9 mouse cellular contexts compared by ENCODE assay signal in the genomic region with DNA sequence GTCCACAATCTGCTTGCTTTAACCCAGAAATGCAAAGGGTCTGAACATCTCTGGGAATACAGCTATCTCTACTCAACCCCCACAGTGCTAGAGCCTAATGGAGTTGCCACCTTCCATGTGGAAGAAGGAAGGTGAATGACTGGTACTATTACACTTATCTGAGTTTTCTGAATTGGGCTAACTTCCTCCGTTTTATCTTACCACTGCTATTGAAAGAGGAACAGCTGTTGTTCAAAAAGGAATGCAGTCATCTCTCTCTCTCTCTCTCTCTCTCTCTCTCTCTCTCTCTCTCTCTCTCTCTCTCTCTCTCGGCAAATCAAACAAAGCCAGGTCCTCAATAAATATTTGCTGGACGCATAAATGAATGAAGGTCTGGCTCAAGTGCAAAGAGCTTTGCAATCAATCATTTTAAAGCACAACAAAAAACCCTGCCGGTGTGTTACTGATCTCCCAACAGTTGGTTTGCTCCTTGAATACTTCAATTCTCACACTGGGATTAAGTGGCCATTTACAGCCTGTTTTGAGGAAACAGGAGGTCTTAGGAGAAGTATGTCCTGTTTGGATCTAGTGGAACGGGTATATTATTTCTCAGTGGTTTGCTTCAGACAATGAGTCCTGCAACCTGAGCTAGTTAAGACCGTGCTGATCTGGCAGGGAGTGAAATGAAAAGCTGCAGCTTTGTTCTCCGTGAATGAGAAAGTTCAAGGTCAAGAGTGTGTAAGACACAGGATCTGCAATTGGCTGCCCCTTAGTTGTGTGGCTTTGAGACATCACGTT. TPM values are rescaled to one million over a fixed set of nuclear protein-coding genes. Genes with fewer than 3 reads are reported as not detected.
A peak's percentile ranks its signal among the peaks of the same experiment; 100 is the strongest.
DNase-seq lines count a peak whose midpoint lies in the region; ATAC-seq and TF ChIP-seq lines count a peak whose summit lies in the region.
"Had no signal": no experiment of that assay in that cellular context is flagged by ENCODE, and none has a peak within 500 bp of the region (broad histone marks: within the 10 kb centered on the region; RNA-seq: fewer than 3 reads in every experiment).

No protein-coding gene starts in this region.

- TF ChIP-seq POLR2A in lung, adult 2 months (IDR thresholded peaks at IDR 0.05; ENCODE audit: borderline replicate concordance, extremely low read depth, low read depth, low read length) = no peak

- H3K36me3 ChIP-seq in heart, embryonic 12.5 days = no peaks in the 10 kb centered on the region
- H3K36me3 ChIP-seq in lung, embryonic 15.5 days = no peaks in the 10 kb centered on the region
- H3K36me3 ChIP-seq in embryonic facial prominence, embryonic 15.5 days = no peaks in the 10 kb centered on the region
- H3K36me3 ChIP-seq in liver, postnatal 0 days (replicated peaks; ENCODE audit: insufficient read depth, low read length) = no peaks in the 10 kb centered on the region

- ATAC-seq in heart, embryonic 12.5 days (ENCODE audit: insufficient number of reproducible peaks, low FRiP score) = no peak
- no peak for ATAC-seq in lung, embryonic 15.5 days (ENCODE audit: borderline replicate concordance, extremely low read depth, low FRiP score, low TSS enrichment)
- no peak for ATAC-seq in embryonic facial prominence, embryonic 15.5 days (ENCODE audit: insufficient number of reproducible peaks, low FRiP score, low TSS enrichment, low read depth)
- ATAC-seq in liver, postnatal 0 days = no peak

- no peak for TF ChIP-seq EP300 in liver, postnatal 0 days (IDR thresholded peaks at IDR 0.05; ENCODE audit: low read depth)

- no peak overlapping the region for H3K4me3 ChIP-seq in heart, embryonic 12.5 days
- no peak overlapping the region for H3K4me3 ChIP-seq in lung, embryonic 15.5 days
- no peak overlapping the region for H3K4me3 ChIP-seq in lung, adult 2 months (replicated peaks; ENCODE audit: extremely low read depth, low read depth, low read length)
- H3K4me3 ChIP-seq in embryonic facial prominence, embryonic 15.5 days (replicated peaks) = no peak overlapping the region
- no peak overlapping the region for H3K4me3 ChIP-seq in liver, postnatal 0 days (ENCODE audit: low read depth, low read length)

- H3K4me2 ChIP-seq in heart, embryonic 12.5 days = no peak overlapping the region; the same call in 1 of the 2 replicates
- H3K4me2 ChIP-seq in lung, embryonic 15.5 days = peak overlapping the region; percentile 6; the same call in 1 of the 2 replicates
- H3K4me2 ChIP-seq in embryonic facial prominence, embryonic 15.5 days (replicated peaks) = no peak overlapping the region
- H3K4me2 ChIP-seq in liver, postnatal 0 days (ENCODE audit: low read depth, low read length) = 0 out of 2 replicates have a peak overlapping the region, but pooled peaks have one; percentile 15

- no peaks in the 10 kb centered on the region for H3K9me3 ChIP-seq in heart, embryonic 12.5 days (replicated peaks)
- no peaks in the 10 kb centered on the region for H3K9me3 ChIP-seq in lung, embryonic 15.5 days
- H3K9me3 ChIP-seq in embryonic facial prominence, embryonic 15.5 days (replicated peaks) = no peaks in the 10 kb centered on the region
- H3K9me3 ChIP-seq in liver, postnatal 0 days (ENCODE audit: low read length) = no peaks in the 10 kb centered on the region

- H3K27me3 ChIP-seq in heart, embryonic 12.5 days (replicated peaks) = no peaks in the 10 kb centered on the region
- no peaks in the 10 kb centered on the region for H3K27me3 ChIP-seq in lung, embryonic 15.5 days
- no peaks in the 10 kb centered on the region for H3K27me3 ChIP-seq in embryonic facial prominence, embryonic 15.5 days
- H3K27me3 ChIP-seq in liver, postnatal 0 days (ENCODE audit: insufficient read depth, low read length) = no peaks in the 10 kb centered on the region

- H3K27ac ChIP-seq in heart, embryonic 12.5 days (ENCODE audit: poor library complexity, severe bottlenecking) = peak overlapping the region; percentile 34; the same call in 1 of the 2 replicates
- H3K27ac ChIP-seq in lung, embryonic 15.5 days = 0 out of 2 replicates have a peak overlapping the region, but pooled peaks have one; percentile 20
- H3K27ac ChIP-seq in embryonic facial prominence, embryonic 15.5 days (replicated peaks) = 0 out of 2 replicates have a peak overlapping the region, but pooled peaks have one; percentile 17
- no peak overlapping the region for H3K27ac ChIP-seq in liver, postnatal 0 days (ENCODE audit: low read depth)

- TF ChIP-seq CTCF in lung, adult 2 months (IDR thresholded peaks at IDR 0.05; ENCODE audit: insufficient read depth, low read length) = no peak
- no peak for TF ChIP-seq CTCF in liver, postnatal 0 days (IDR thresholded peaks at IDR 0.05; ENCODE audit: low read depth)

- H3K4me1 ChIP-seq in heart, embryonic 12.5 days (replicated peaks) = peaks cover 9% of the 10 kb centered on the region
- H3K4me1 ChIP-seq in lung, embryonic 15.5 days = peaks cover 7% of the 10 kb centered on the region
- H3K4me1 ChIP-seq in lung, adult 2 months (ENCODE audit: control insufficient read depth, insufficient read depth, low read length) = peaks cover 2% of the 10 kb centered on the region; the same call in 1 of the 2 replicates
- H3K4me1 ChIP-seq in embryonic facial prominence, embryonic 15.5 days = 0 out of 2 replicates have a peak, but pooled peaks cover under 1% of the 10 kb centered on the region
- H3K4me1 ChIP-seq in liver, postnatal 0 days (ENCODE audit: insufficient read depth) = peaks cover 8% of the 10 kb centered on the region

- 35% methylated on average over 8 of the region's 8 CpGs for WGBS in heart, embryonic 12.5 days
- 6% methylated on average over 8 of the region's 8 CpGs for WGBS in lung, embryonic 15.5 days
- WGBS in lung, adult 2 months = 12% methylated on average over 8 of the region's 8 CpGs
- WGBS in embryonic facial prominence, embryonic 15.5 days = 40% methylated on average over 8 of the region's 8 CpGs
- 18% methylated on average over 8 of the region's 8 CpGs for whole genome bisulfite sequencing in liver, postnatal 0 days (ENCODE audit: insufficient replicate concordance)

- DNase-seq in heart, adult 18-20 months = no peak
- DNase-seq in lung, adult 2 months = no peak
- DNase-seq in liver, postnatal 0 days = no peak
- DNase-seq in spleen, postnatal 36 days (ENCODE audit: low spot score in 2 of 2) = no peak
- DNase-seq in right cerebral cortex, adult 18-20 months = no peak
- DNase-seq: gastrocnemius, postnatal 10 days had no signal

- H3K9ac ChIP-seq in heart, embryonic 12.5 days = no peak overlapping the region
- no peak overlapping the region for H3K9ac ChIP-seq in lung, embryonic 15.5 days
- no peak overlapping the region for H3K9ac ChIP-seq in embryonic facial prominence, embryonic 15.5 days
- H3K9ac ChIP-seq in liver, postnatal 0 days (replicated peaks) = no peak overlapping the region

RNA-seq across cellular contexts. Expression of a gene that starts 6.1 kb away (rescaled TPM):
- polyA plus RNA-seq in heart, embryonic 12.5 days (2016; fragmentation: Nextera tagmentation; extraction: Ambion mirVana) = 54.2 and 55.5 TPM in 2 replicates
- 10 to 100 TPM; 25.7 to 26.5 TPM for total RNA-seq in heart, adult 18-20 months (2021)
- polyA plus RNA-seq in lung, embryonic 15.5 days (2015; fragmentation: Nextera tagmentation; extraction: Ambion mirVana) = 60.7 and 63.1 TPM in 2 replicates
- 33.4 and 36.1 TPM in 2 replicates for polyA plus RNA-seq in lung, adult 2 months (2012; rRNA removed)
- 56.2 and 58.7 TPM in 2 replicates for polyA plus RNA-seq in embryonic facial prominence, embryonic 15.5 days (2015; fragmentation: Nextera tagmentation; extraction: Ambion mirVana)
- 43.1 and 45.8 TPM in 2 replicates for polyA plus RNA-seq in liver, postnatal 0 days (2015; fragmentation: Nextera tagmentation; extraction: Ambion mirVana)

RNA-seq across cellular contexts. Expression of a gene that starts 21.4 kb away (rescaled TPM):
- 211 and 228 TPM in 2 replicates for polyA plus RNA-seq in heart, embryonic 12.5 days (2016; fragmentation: Nextera tagmentation; extraction: Ambion mirVana)
- 100 to 1,000 TPM; 180 to 185 TPM for total RNA-seq in heart, adult 18-20 months (2021)
- 215 and 225 TPM in 2 replicates for polyA plus RNA-seq in lung, embryonic 15.5 days (2015; fragmentation: Nextera tagmentation; extraction: Ambion mirVana)
- 66.5 and 83.5 TPM in 2 replicates for polyA plus RNA-seq in lung, adult 2 months (2012; rRNA removed)
- 192 and 201 TPM in 2 replicates for polyA plus RNA-seq in embryonic facial prominence, embryonic 15.5 days (2015; fragmentation: Nextera tagmentation; extraction: Ambion mirVana)
- polyA plus RNA-seq in liver, postnatal 0 days (2015; fragmentation: Nextera tagmentation; extraction: Ambion mirVana) = 383 and 408 TPM in 2 replicates

Comparison
In these comparisons a context has a peak if more than half of its experiments do, and no peak if none do; other contexts are left out.
1. H3K4me2 ChIP-seq: peak in lung, embryonic 15.5 days (single experiment) and liver, postnatal 0 days (single experiment); none in heart, embryonic 12.5 days (single experiment) and embryonic facial prominence, embryonic 15.5 days (single experiment).